Mouse (Mus musculus) urinary bladder, adult 18-20 months (tissue): ENCODE measurements around the gene Tshz3.

ENCODE experiments used
- DNase-seq, 2 experiments: peaks; one replicate each; pipeline ENCODE4 v3.0.0; 2022; ENCODE audit warnings: low spot score in 2 of 2, mixed read lengths in 2 of 2

Gene Tshz3

GRCm38 (mm10) chr7:36784243-36784773, 86.4 kb downstream of the Tshz3 start:
- no peak for DNase-seq

- DNase-seq, result no peak
Measured at GRCm38 (mm10) chr7:36786713-36787421, 88.9 kb downstream of the Tshz3 start.

- no peak for DNase-seq
Measured at GRCm38 (mm10) chr7:36796392-36797187, 98.7 kb downstream of the Tshz3 start.
